Mouse (Mus musculus) kidney, postnatal 4 days (tissue): ENCODE data around the gene 4930579F01Rik.

Experiments used
- DNase-seq, 2 experiments: peaks; one replicate each; pipeline ENCODE4 v3.0.0; 2021; ENCODE audit warnings: mixed read lengths in 2 of 2

The 4930579F01Rik gene

GRCm38 (mm10) chr3:138215395-138215989 lies 21.9 kb upstream of the 4930579F01Rik start:
- no peak for DNase-seq

GRCm38 (mm10) chr3:138212431-138212951 lies 18.9 kb upstream of the 4930579F01Rik start:
- no peak for DNase-seq

- DNase-seq: no peak
These were observed 16.9 kb upstream of the 4930579F01Rik start for GRCm38 (mm10) chr3:138210432-138211075.

DNA sequence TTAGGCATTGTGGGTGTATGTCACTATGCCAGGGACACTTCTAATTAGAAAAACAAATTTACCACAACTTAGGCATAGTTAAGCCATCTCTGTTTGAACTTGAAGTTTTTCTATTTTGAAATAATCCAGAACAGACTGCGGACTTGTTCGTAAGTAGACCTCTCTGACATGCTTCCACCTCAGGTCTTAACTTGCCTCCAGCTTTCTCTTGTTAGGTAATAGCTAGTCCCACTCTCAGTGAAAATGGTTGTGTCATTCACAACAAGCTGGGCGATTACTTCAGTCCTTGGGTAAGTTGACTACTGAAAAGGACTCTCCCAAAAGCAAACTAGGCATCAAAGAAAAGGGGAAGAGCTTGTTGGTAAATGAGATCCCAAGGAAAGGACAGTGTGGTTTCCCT lies 15.2 kb upstream of the 4930579F01Rik start:
- DNase-seq: no peak

- DNase-seq: peak in 1 of 2 experiments; percentile 10
These were observed 5.1 kb upstream of the 4930579F01Rik start for GRCm38 (mm10) chr3:138198722-138199068.

DNA sequence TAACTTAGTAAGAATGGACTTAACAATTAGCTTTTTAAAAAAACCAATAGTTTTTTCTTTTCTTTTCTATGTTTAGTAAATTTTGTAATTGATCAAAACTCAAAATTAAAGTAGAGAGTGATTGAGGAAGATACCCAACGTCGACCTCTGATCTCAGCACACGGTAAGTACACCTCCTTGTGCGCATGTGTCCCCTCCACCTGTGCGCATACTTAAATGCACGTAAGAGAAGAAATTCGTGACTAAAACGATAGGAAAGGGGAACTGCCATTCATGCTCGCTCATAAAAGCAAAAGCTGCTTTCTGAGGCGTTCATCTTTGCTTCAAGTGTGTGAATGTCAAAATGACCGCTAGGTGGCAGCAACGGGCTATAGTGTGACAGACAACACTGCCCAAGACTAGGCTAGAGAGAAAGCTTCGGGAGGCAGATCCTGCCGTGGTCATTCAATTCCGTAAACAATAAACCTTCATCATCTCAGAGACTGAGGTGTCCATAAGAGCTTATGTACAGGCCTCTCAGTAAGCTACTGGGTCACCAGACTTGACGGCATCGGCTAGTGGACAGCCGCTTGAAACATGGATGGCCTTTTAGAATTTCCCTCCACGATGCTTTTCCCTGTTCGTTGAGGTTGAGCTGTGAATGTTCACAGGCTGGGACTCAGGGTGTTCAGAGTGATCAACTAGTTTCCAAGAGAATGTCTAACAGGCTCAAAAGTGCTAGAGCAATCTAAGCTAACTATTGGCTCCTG lies 4.5 kb upstream of the 4930579F01Rik start:
- DNase-seq: peak; percentile 94

GRCm38 (mm10) chr3:138197556-138197955 lies 3.9 kb upstream of the 4930579F01Rik start:
- peak in 1 of 2 experiments; percentile 19 for DNase-seq

GRCm38 (mm10) chr3:138197093-138197492 lies 3.5 kb upstream of the 4930579F01Rik start:
- DNase-seq: no peak

DNA sequence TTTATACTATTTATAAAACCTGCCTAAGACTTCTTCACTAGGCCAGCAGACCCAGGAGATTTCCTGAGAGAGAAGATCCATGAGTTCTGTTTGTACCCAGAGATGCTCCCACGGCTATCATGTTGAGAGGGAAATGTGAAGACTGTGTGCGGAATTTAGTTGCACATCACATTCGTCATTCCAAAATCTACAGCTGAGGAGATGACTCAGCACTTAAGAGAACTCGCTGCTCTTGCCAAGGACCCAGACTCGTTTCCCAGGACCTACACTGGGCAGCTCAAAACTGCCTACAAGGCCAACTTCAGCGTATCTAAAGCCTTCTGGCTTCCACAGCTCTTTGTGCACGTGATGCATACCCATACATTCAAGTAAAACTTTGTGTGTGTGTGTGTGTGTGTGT lies 1.4 kb downstream of the 4930579F01Rik start:
- no peak for DNase-seq

DNA sequence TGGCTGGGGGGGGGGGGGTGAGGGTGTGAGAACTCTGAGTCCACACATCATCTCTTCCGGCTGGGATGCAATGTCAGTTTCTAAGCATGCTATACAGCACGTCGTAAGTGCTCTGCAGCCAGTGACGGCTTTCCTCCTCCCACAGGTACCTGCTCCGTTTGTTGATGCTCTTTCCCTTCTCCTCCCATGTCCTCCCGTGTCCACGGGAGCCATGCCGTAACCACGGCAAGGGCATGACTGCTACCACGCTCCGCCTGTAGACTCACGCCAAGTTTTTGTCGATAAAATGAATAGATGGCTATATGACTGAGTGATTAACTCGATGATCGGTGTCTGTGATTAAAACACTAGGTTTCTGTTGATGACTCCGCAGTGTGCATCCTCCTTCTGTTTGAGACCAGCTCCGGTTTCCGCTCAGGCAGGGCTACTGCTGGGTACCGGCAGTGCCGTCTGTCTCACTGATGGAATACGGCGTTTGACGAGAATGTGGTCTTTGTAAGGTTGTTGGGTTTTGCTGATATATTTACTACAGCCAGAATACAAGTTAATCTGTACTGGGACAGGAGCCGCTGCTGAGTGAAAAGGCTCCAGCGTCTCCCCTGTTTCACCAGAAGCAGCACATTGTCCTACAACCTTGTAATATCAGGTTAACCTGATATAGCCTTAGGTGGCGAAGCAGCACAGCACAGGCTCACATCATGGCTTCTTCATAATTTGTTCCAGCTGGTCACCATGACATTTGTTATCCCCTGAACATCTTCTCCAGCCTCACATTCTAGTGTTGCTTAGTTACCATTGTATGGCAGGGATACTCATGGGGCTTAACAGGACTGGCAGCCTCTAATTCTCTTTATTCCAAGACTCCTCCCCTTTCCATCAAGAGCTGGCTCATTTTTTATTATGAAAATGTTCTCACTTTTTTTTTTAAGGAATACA lies 7.4 kb downstream of the 4930579F01Rik start:
- DNase-seq: no peak

GRCm38 (mm10) chr3:138185290-138185689 lies 8.3 kb downstream of the 4930579F01Rik start:
- DNase-seq: peak; percentile 41 to 60

DNA sequence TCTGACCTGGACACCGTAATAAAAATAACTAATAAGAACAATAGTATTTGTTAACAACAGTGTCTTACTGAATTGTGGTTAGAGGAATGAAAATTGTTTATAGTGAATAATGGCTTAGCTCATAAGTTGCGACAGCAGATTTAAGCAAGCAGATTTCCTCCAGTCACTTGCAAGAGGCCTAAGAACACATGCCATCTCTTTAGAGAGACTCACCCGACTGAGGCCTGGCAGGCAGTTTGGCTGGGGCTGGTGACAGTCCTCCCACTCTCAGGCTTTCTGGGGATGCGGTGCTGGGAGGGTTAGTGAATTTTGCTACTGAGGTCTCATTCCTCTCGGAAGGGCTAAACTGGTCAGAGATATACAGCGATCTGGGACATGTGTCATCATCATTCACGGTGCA lies 10.3 kb downstream of the 4930579F01Rik start:
- DNase-seq: no peak

DNA sequence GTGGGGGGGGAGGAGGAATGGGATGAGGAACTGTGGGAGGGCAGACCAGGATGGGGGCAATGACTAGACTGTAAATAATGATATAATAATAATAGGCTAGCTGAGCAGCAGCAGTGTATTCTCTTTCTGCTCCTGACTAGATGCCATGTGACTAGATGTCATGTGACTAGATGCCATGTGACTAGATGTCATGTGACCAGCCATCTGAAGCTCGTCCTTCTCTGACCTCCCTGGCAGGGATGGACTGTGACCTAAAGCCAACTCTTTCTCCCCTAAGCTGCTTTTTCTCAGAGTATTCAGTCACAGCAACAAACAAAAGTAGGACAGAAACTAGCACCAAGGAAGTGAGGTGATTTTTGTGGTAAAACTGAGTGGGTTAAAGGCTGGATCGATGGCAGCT lies 11.6 kb downstream of the 4930579F01Rik start:
- DNase-seq: no peak

GRCm38 (mm10) chr3:138175551-138175950 lies 18.1 kb downstream of the 4930579F01Rik start:
- no peak for DNase-seq

GRCm38 (mm10) chr3:138173291-138173690 lies 20.3 kb downstream of the 4930579F01Rik start:
- DNase-seq: peak; percentile 23 to 40

GRCm38 (mm10) chr3:138162553-138163183 lies 31.0 kb downstream of the 4930579F01Rik start:
- DNase-seq: no peak

DNA sequence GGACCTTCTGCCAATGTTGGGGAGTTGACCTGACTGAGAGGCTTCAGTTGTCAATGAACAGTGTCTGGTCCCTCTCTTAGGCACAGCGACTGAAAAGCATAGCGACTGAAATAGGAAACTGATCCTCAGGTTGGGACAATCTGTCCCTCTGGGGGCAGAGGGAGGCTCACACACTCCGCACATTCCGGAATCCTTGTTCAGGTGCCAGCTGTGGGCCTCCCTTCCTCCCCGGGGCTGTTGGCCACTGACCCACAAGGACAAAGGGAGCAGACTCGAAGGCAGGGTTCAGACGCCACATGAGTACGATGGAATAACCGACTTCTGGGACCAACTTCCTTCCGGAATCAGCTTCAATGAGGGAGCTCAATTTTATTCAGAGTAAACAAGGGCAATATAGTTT lies 32.0 kb downstream of the 4930579F01Rik start:
- DNase-seq: no peak

DNA sequence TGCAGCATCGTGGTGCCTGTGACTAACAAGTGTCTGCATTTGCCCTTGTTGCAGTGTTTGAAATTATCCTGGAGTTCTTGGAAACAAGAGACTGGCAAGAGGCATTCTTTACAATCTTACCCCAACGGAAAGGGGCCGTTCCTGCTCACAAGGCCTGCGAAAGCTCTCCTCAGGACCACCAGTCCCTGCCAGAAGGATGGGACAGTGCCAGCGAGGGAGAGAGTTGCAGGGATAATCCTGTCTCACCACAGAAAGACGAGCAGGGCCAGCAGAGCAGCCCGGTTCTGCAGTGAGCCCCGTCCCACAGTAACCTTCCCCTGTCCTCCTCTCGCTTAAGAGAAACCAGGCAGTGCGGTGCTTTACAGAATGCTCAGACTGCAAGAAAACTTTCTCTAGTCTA lies 37.0 kb downstream of the 4930579F01Rik start:
- no peak for DNase-seq

DNA sequence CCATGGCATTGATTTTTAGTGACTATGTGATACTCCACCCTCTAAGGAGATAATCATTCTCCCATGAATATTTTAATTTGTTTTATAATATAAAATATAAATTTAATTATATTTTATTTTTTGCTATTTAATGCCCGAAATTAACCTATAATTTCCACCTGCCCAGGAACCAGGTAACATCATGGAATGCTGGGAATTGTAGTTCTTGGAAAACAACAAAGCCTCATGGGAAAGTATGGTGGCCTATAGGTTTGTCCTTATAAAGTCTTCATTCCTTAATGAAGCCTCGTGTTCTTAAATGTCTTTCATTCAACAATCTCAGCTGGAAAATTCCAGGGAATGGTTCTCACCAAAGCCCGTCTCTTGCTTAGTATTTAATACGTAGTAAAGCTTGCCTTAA lies 38.6 kb downstream of the 4930579F01Rik start:
- no peak for DNase-seq

DNA sequence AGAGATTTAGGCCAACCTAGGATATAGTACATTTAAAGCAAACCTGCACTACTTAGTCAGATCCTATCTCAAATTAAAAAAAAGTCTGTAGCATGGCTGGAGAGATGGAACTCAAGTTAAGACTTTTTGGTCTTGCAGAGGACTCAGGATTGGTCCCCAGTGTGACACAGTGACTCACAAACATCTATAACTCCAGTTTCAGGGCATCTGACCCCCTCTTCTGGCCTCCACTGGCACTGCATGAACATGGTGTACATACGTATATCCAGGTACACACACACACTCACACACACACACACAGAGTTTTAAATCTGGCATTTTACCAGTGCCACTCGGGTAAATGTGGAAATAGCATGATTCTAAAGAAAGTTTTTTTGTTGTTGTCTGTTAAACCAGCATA lies 44.8 kb downstream of the 4930579F01Rik start:
- no peak for DNase-seq

DNA sequence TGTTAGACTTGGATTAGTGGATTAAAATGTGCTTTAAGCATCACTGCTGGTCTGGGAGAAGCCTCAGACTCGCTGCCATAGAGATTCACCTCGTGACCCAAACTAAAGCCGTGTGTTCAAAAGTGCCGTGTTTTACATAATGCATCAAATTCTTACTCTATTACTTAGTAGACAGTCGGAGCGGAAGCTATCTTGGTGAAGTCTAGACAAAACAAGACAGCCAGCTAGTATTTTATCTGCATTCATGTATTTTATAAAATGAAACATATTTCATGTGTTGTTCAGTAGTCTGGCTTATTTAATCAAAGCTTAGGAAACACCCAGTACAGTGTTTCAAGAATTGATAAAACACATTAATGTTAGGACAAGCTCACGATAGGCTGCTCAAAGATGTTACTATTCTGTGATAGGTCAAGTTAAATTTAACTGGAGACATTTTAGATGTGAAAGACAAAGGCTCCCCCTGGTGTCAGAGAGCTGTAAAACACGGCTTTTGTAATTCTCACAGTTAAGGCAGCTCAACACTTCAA lies 48.9 kb downstream of the 4930579F01Rik start, which contains the start of gene Mttp:
Mttp (minus strand) TSS at position 327 of the 530 bp plus-strand sequence.
- DNase-seq: peak; percentile 80 to 86
